Mouse (Mus musculus) stomach, postnatal 0 days (tissue): ENCODE results near the gene Pkdcc. TPM values are rescaled to one million over a fixed set of nuclear protein-coding genes. Genes with fewer than 3 reads are reported as not detected.

ENCODE experiments used
- ATAC-seq: fragments of 200-750 bp; cut with Nextera tagmentation; 2 replicates; pipeline ENCODE4 v1.8.0; 2017; ENCODE audit not compliant: low FRiP score, low TSS enrichment
- DNase-seq: peaks from one replicate; pipeline ENCODE4 v3.0.0-alpha.2; 2016; ENCODE audit warnings: low spot score
- H3K27ac ChIP-seq: fragments of 300-500 bp; sonication (generic); replicated peaks from 2 replicates; pipeline ENCODE4 v1.5.1; 2014; ENCODE audit warnings: mild to moderate bottlenecking, control low read depth
- H3K27me3 ChIP-seq: fragments of 300-500 bp; sonication (generic); 2 replicates; pipeline ENCODE4 v1.6.1; 2014; ENCODE audit warnings: low read length; ENCODE audit not compliant: control insufficient read depth, insufficient read depth
- H3K36me3 ChIP-seq: fragments of 300-500 bp; sonication (generic); 2 replicates; pipeline ENCODE4 v1.6.1; 2014; ENCODE audit warnings: low read length, mixed read lengths; ENCODE audit not compliant: control insufficient read depth, insufficient read depth
- H3K4me1 ChIP-seq: fragments of 300-500 bp; sonication (generic); replicated peaks from 2 replicates; pipeline ENCODE4 v1.6.1; 2014; ENCODE audit warnings: antibody characterized with exemption; ENCODE audit not compliant: control insufficient read depth, insufficient read depth
- H3K4me2 ChIP-seq: fragments of 300-500 bp; sonication (generic); replicated peaks from 2 replicates; pipeline ENCODE4 v1.6.1; 2014; ENCODE audit warnings: low read depth, mild to moderate bottlenecking, control low read depth, moderate library complexity
- H3K4me3 ChIP-seq: fragments of 300-500 bp; sonication (generic); 2 replicates; pipeline ENCODE4 v1.5.1; 2014; ENCODE audit warnings: low read depth, low read length, control low read depth
- H3K9ac ChIP-seq: fragments of 300-500 bp; sonication (generic); 2 replicates; pipeline ENCODE4 v1.6.1; 2014; ENCODE audit warnings: mild to moderate bottlenecking, low read length, control low read depth, mixed read lengths
- H3K9me3 ChIP-seq: fragments of 300-500 bp; sonication (generic); 2 replicates; pipeline ENCODE4 v1.6.1; 2016; ENCODE audit warnings: low read length; ENCODE audit not compliant: control insufficient read depth
- CTCF ChIP-seq: IDR thresholded peaks from 2 replicates; pipeline ENCODE4 v1.5.1; 2016; ENCODE audit warnings: antibody characterized with exemption, low read depth, mild to moderate bottlenecking, moderate library complexity
- EP300 ChIP-seq: optimal IDR thresholded peaks from 2 replicates; pipeline ENCODE3; 2016; ENCODE audit warnings: antibody characterized with exemption
- WGBS: fragments of 180-500 bp; shearing (Covaris S2); extraction: QIAGEN DNeasy Blood & Tissue Kit; methylation state at CpG from one replicate; pipeline ENCODE4 v1.1.7; 2014; 5-methylcytosine and 5-hydroxymethylcytosine counted together
- polyA plus RNA-seq: library from polyadenylated mRNA; unstranded; fragments of >200 nt; fragmentation: Nextera tagmentation; extraction: Ambion mirVana; gene quantifications from 2 replicates; pipeline ENCODE4 v1.2.1, GENCODE M21; 2015

Gene Pkdcc
- polyA plus RNA-seq, 1 experiment from 2014 or later, result 10.3 TPM

- no peak for TF ChIP-seq CTCF
- no peak for TF ChIP-seq EP300
- peak; percentile 34 for DNase-seq
- 0 out of 2 replicates have a peak, but pooled peaks have one; percentile 38 for ATAC-seq
- Histone ChIP-seq H3K9me3 (no peaks in the 10 kb centered on the region), H3K27ac (no peak overlapping the region), H3K27me3 (no peaks in the 10 kb centered on the region), H3K4me1 (no peaks in the 10 kb centered on the region), H3K4me3 (no peak overlapping the region), H3K9ac (no peak overlapping the region), H3K36me3 (no peaks in the 10 kb centered on the region), H3K4me2 (no peak overlapping the region)
- WGBS, result 46% methylated on average over 11 of the region's 11 CpGs
These were observed 16.3 kb downstream of the Pkdcc start for GRCm38 (mm10) chr17:83231357-83231756.

- ATAC-seq, result no peak
- no peaks in the 10 kb centered on the region for H3K36me3 ChIP-seq
- no peak for TF ChIP-seq CTCF
- H3K4me1 ChIP-seq, result no peaks in the 10 kb centered on the region
- WGBS, result 83% methylated on average over 10 of the region's 10 CpGs
- H3K27me3 ChIP-seq, result no peaks in the 10 kb centered on the region
- no peak overlapping the region for H3K4me3 ChIP-seq
- H3K9ac ChIP-seq, result no peak overlapping the region
- H3K4me2 ChIP-seq, result no peak overlapping the region
- H3K9me3 ChIP-seq, result no peaks in the 10 kb centered on the region
- H3K27ac ChIP-seq, result no peak overlapping the region
- DNase-seq, result no peak
These were observed 20.1 kb downstream of the Pkdcc start for GRCm38 (mm10) chr17:83235227-83235626.

GRCm38 (mm10) chr17:83236202-83236601 lies 21.1 kb downstream of the Pkdcc start:
- no peaks in the 10 kb centered on the region for H3K4me1 ChIP-seq
- no peaks in the 10 kb centered on the region for H3K27me3 ChIP-seq
- no peaks in the 10 kb centered on the region for H3K36me3 ChIP-seq
- 72% methylated on average over 8 of the region's 8 CpGs for whole genome bisulfite sequencing
- no peak overlapping the region for H3K27ac ChIP-seq
- H3K4me3 ChIP-seq, result no peak overlapping the region
- no peaks in the 10 kb centered on the region for H3K9me3 ChIP-seq
- DNase-seq (no peak), ATAC-seq (no peak)
- no peak overlapping the region for H3K9ac ChIP-seq
- no peak overlapping the region for H3K4me2 ChIP-seq
- TF ChIP-seq CTCF (no peak), EP300 (no peak)

- ATAC-seq (peak; percentile 74), DNase-seq (no peak)
- no peak overlapping the region for H3K9ac ChIP-seq
- WGBS, result 45% methylated on average over 16 of the region's 16 CpGs
- H3K36me3 ChIP-seq, result no peaks in the 10 kb centered on the region
- no peaks in the 10 kb centered on the region for H3K27me3 ChIP-seq
- no peak for TF ChIP-seq EP300
- TF ChIP-seq CTCF, result no peak
- no peak overlapping the region for H3K27ac ChIP-seq
- no peak overlapping the region for H3K4me2 ChIP-seq
- no peak overlapping the region for H3K4me3 ChIP-seq
- no peaks in the 10 kb centered on the region for H3K9me3 ChIP-seq
- no peaks in the 10 kb centered on the region for H3K4me1 ChIP-seq
These were observed 23.3 kb downstream of the Pkdcc start for GRCm38 (mm10) chr17:83238123-83239058.

GRCm38 (mm10) chr17:83244502-83244901 lies 29.4 kb downstream of the Pkdcc start:
- ATAC-seq, result no peak
- Histone ChIP-seq H3K4me3 (no peak overlapping the region), H3K4me1 (no peaks in the 10 kb centered on the region), H3K27me3 (no peaks in the 10 kb centered on the region), H3K27ac (no peak overlapping the region), H3K36me3 (no peaks in the 10 kb centered on the region), H3K9ac (no peak overlapping the region), H3K9me3 (no peaks in the 10 kb centered on the region), H3K4me2 (no peak overlapping the region)
- no peak for DNase-seq
- 12% methylated on average over 1 of the region's 1 CpGs for WGBS
- TF ChIP-seq CTCF, result no peak
- no peak for TF ChIP-seq EP300

- Histone ChIP-seq H3K4me3 (no peak overlapping the region), H3K36me3 (no peaks in the 10 kb centered on the region), H3K9ac (no peak overlapping the region), H3K4me2 (no peak overlapping the region), H3K27ac (no peak overlapping the region), H3K9me3 (no peaks in the 10 kb centered on the region), H3K4me1 (no peaks in the 10 kb centered on the region), H3K27me3 (no peaks in the 10 kb centered on the region)
- ATAC-seq (no peak), DNase-seq (no peak)
- WGBS, result 73% methylated on average over 3 of the region's 3 CpGs
- no peak for TF ChIP-seq CTCF
- TF ChIP-seq EP300, result no peak
These were observed 30.4 kb downstream of the Pkdcc start for GRCm38 (mm10) chr17:83245460-83245859.
